10 mouse cellular contexts compared by ENCODE assay signal in the genomic region with DNA sequence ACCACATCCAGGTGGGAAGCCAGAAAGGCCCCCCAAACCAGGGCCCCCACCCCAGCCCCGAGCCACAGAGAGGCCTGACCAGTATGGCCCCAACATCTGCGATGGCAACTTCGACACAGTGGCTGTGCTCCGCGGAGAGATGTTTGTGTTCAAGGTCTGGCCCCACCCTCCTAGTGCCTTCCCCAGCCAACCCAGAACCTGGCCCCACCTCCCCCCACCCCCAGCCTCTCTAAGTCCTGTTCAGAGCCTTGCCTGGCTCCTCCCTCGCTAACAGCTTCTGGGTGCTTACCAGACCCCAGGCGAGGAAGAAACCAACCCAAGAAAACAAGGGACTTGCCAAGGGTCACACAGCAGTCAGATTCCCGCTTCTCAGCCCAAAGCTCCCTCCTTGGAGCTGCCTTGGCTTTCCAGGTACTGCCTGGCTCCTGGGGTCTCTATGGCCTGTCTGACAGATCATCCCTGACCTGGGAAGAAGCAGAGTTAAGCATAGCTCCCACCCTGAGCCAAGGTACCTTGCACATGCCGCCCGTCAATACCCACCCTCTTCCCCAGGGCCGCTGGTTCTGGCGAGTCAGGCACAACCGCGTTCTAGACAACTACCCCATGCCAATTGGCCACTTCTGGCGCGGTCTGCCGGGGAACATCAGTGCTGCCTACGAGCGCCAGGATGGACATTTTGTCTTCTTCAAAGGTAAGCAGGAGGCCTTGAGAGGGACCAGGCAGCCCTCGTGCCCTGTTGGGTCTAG. TPM values are rescaled to one million over a fixed set of nuclear protein-coding genes. Genes with fewer than 3 reads are reported as not detected.
DNase-seq lines count a peak whose midpoint lies in the region; ATAC-seq and TF ChIP-seq lines count a peak whose summit lies in the region.
"Had no signal": no experiment of that assay in that cellular context is flagged by ENCODE, and none has a peak within 500 bp of the region (broad histone marks: within the 10 kb centered on the region; RNA-seq: fewer than 3 reads in every experiment).

No protein-coding gene starts in this region.

- H3K9ac ChIP-seq in kidney, postnatal 0 days (ENCODE audit: low read depth, low read length) = peak overlapping the region; percentile 52; the same call in 1 of the 2 replicates
- peak overlapping the region; percentile 14; the same call in 1 of the 2 replicates for H3K9ac ChIP-seq in limb, embryonic 15.5 days
- no peak overlapping the region for H3K9ac ChIP-seq in midbrain, embryonic 16.5 days (ENCODE audit: low read depth, low read length)
- H3K9ac ChIP-seq: forebrain, embryonic 13.5 days had no signal

- no peaks in the 10 kb centered on the region for H3K9me3 ChIP-seq in kidney, postnatal 0 days (replicated peaks; ENCODE audit: low read length)
- H3K9me3 ChIP-seq in limb, embryonic 15.5 days = no peaks in the 10 kb centered on the region
- H3K9me3 ChIP-seq in midbrain, embryonic 16.5 days (replicated peaks; ENCODE audit: control insufficient read depth, low read length, poor library complexity, severe bottlenecking) = no peaks in the 10 kb centered on the region
- H3K9me3 ChIP-seq: forebrain, embryonic 13.5 days had no signal

- H3K4me3 ChIP-seq in kidney, postnatal 0 days (replicated peaks; ENCODE audit: low read depth, low read length) = 0 out of 2 replicates have a peak overlapping the region, but pooled peaks have one; percentile 18
- H3K4me3 ChIP-seq in limb, embryonic 15.5 days = peak overlapping the region; percentile 40
- H3K4me3 ChIP-seq in midbrain, embryonic 16.5 days (ENCODE audit: low read depth, low read length) = no peak overlapping the region
- H3K4me3 ChIP-seq: forebrain, embryonic 13.5 days had no signal

- intact Hi-C loops in gastrocnemius, postnatal 36 days (cut with DNase I) = no loop called here

- ATAC-seq in kidney, postnatal 0 days (replicated peaks; ENCODE audit: low FRiP score, low read depth) = peak; percentile 65
- ATAC-seq in limb, embryonic 15.5 days (ENCODE audit: insufficient number of reproducible peaks, low FRiP score, low TSS enrichment, low read depth) = peak; percentile 35; the same call in 1 of the 2 replicates
- ATAC-seq in midbrain, embryonic 16.5 days = no peak
- ATAC-seq: forebrain, embryonic 13.5 days had no signal

- H3K27ac ChIP-seq in kidney, postnatal 0 days = no peak overlapping the region
- peak overlapping the region; percentile 33; the same call in 1 of the 2 replicates for H3K27ac ChIP-seq in limb, embryonic 15.5 days
- H3K27ac ChIP-seq in midbrain, embryonic 16.5 days (ENCODE audit: low read length) = no peak overlapping the region
- H3K27ac ChIP-seq: forebrain, embryonic 13.5 days had no signal

- H3K27me3 ChIP-seq in kidney, postnatal 0 days (ENCODE audit: insufficient read depth, low read length) = no peaks in the 10 kb centered on the region
- no peaks in the 10 kb centered on the region for H3K27me3 ChIP-seq in limb, embryonic 15.5 days
- no peaks in the 10 kb centered on the region for H3K27me3 ChIP-seq in midbrain, embryonic 16.5 days (ENCODE audit: control insufficient read depth, insufficient read depth, low read depth, low read length)
- H3K27me3 ChIP-seq: forebrain, embryonic 13.5 days had no signal

- no peaks in the 10 kb centered on the region; the same call in 1 of the 2 replicates for H3K4me1 ChIP-seq in kidney, postnatal 0 days (replicated peaks; ENCODE audit: insufficient read depth, low read length)
- peaks cover 23% of the 10 kb centered on the region for H3K4me1 ChIP-seq in limb, embryonic 15.5 days
- H3K4me1 ChIP-seq in midbrain, embryonic 16.5 days (ENCODE audit: control insufficient read depth, insufficient read depth, low read length) = no peaks in the 10 kb centered on the region
- H3K4me1 ChIP-seq: forebrain, embryonic 13.5 days had no signal

- no peak for TF ChIP-seq CTCF in kidney, postnatal 0 days (IDR thresholded peaks at IDR 0.05; ENCODE audit: low read depth)

- WGBS in kidney, postnatal 0 days = 49% methylated on average over 20 of the region's 20 CpGs
- WGBS in limb, embryonic 15.5 days = 36% methylated on average over 20 of the region's 20 CpGs
- WGBS in midbrain, embryonic 16.5 days = 56% methylated on average over 20 of the region's 20 CpGs

- no peaks in the 10 kb centered on the region for H3K36me3 ChIP-seq in kidney, postnatal 0 days (ENCODE audit: insufficient read depth, low read length)
- no peaks in the 10 kb centered on the region; the same call in 1 of the 2 replicates for H3K36me3 ChIP-seq in limb, embryonic 15.5 days
- peaks cover 15% of the 10 kb centered on the region for H3K36me3 ChIP-seq in midbrain, embryonic 16.5 days (ENCODE audit: control insufficient read depth, insufficient read depth, low read length)

- peak overlapping the region; percentile 50 for H3K4me2 ChIP-seq in kidney, postnatal 0 days (ENCODE audit: low read length)
- H3K4me2 ChIP-seq in limb, embryonic 15.5 days = peak overlapping the region; percentile 64
- no peak overlapping the region for H3K4me2 ChIP-seq in midbrain, embryonic 16.5 days (ENCODE audit: low read length)
- H3K4me2 ChIP-seq: forebrain, embryonic 13.5 days had no signal

- peak; percentile 71 for DNase-seq in kidney, postnatal 0 days (ENCODE audit: low spot score)
- no peak for DNase-seq in kidney, postnatal 14 days
- DNase-seq in embryo, embryonic 10.5 days (ENCODE audit: low spot score) = peak; percentile 54
- DNase-seq in thymus, postnatal 0 days (ENCODE audit: low spot score) = peak; percentile 88
- DNase-seq in cerebellum, postnatal 14 days = no peak
- DNase-seq in gastrocnemius, postnatal 36 days = no peak

RNA-seq across cellular contexts. Expression of a gene that starts 17.7 kb away (rescaled TPM):
- 5.0 and 5.8 TPM in 2 replicates for polyA plus RNA-seq in kidney, postnatal 0 days (2015; fragmentation: Nextera tagmentation; extraction: Ambion mirVana)
- 7.8 and 8.1 TPM in 2 replicates for polyA plus RNA-seq in limb, embryonic 15.5 days (2015; fragmentation: Nextera tagmentation; extraction: Ambion mirVana)
- polyA plus RNA-seq in thymus, postnatal 0 days (2015; fragmentation: Nextera tagmentation; extraction: Ambion mirVana) = 4.0 and 4.5 TPM in 2 replicates
- polyA plus RNA-seq in midbrain, embryonic 16.5 days (2015; fragmentation: Nextera tagmentation; extraction: Ambion mirVana) = 14.1 and 14.4 TPM in 2 replicates
- total RNA-seq in gastrocnemius, postnatal 36 days (2021) = 10 to 100 TPM; 14.3 to 17.8 TPM

RNA-seq across cellular contexts. Expression of a gene that starts 37.7 kb away (rescaled TPM):
- 42.9 and 45.6 TPM in 2 replicates for polyA plus RNA-seq in kidney, postnatal 0 days (2015; fragmentation: Nextera tagmentation; extraction: Ambion mirVana)
- 41.0 and 44.5 TPM in 2 replicates for polyA plus RNA-seq in limb, embryonic 15.5 days (2015; fragmentation: Nextera tagmentation; extraction: Ambion mirVana)
- polyA plus RNA-seq in thymus, postnatal 0 days (2015; fragmentation: Nextera tagmentation; extraction: Ambion mirVana) = 34.1 and 35.8 TPM in 2 replicates
- polyA plus RNA-seq in midbrain, embryonic 16.5 days (2015; fragmentation: Nextera tagmentation; extraction: Ambion mirVana) = 35.5 and 38.2 TPM in 2 replicates
- 1 to 10 TPM; 4.4 to 5.7 TPM for total RNA-seq in gastrocnemius, postnatal 36 days (2021)

RNA-seq across cellular contexts. Expression of a gene that starts 38.0 kb away (rescaled TPM):
- polyA plus RNA-seq in kidney, postnatal 0 days (2015; fragmentation: Nextera tagmentation; extraction: Ambion mirVana) = 6.3 and 6.6 TPM in 2 replicates
- polyA plus RNA-seq in limb, embryonic 15.5 days (2015; fragmentation: Nextera tagmentation; extraction: Ambion mirVana) = 8.7 and 9.0 TPM in 2 replicates
- polyA plus RNA-seq in thymus, postnatal 0 days (2015; fragmentation: Nextera tagmentation; extraction: Ambion mirVana) = 6.6 and 6.7 TPM in 2 replicates
- 16.2 and 17.5 TPM in 2 replicates for polyA plus RNA-seq in midbrain, embryonic 16.5 days (2015; fragmentation: Nextera tagmentation; extraction: Ambion mirVana)
- 1 to 10 TPM; 3.1 to 3.3 TPM for total RNA-seq in gastrocnemius, postnatal 36 days (2021)

RNA-seq across cellular contexts. Expression of a gene that starts 59.4 kb away (rescaled TPM):
- 0.30 TPM in 1 of 2 replicates, not detected in the other for polyA plus RNA-seq in kidney, postnatal 0 days (2015; fragmentation: Nextera tagmentation; extraction: Ambion mirVana)
- 0.74 TPM in 1 of 2 replicates, not detected in the other for polyA plus RNA-seq in limb, embryonic 15.5 days (2015; fragmentation: Nextera tagmentation; extraction: Ambion mirVana)
- 2.7 and 2.8 TPM in 2 replicates for polyA plus RNA-seq in thymus, postnatal 0 days (2015; fragmentation: Nextera tagmentation; extraction: Ambion mirVana)
- polyA plus RNA-seq in midbrain, embryonic 16.5 days (2015; fragmentation: Nextera tagmentation; extraction: Ambion mirVana) = 2.7 and 2.8 TPM in 2 replicates
- not detected for total RNA-seq in gastrocnemius, postnatal 36 days (2021)
- total RNA-seq: liver, adult 2 months had no signal
- polyA plus RNA-seq: liver, adult 2 months had no signal

Comparison
In these comparisons a context has a peak if more than half of its experiments do, and no peak if none do; other contexts are left out.
1. DNase-seq: peak in kidney, postnatal 0 days (single experiment), embryo, embryonic 10.5 days (single experiment) and thymus, postnatal 0 days (single experiment); none in kidney, postnatal 14 days (single experiment), cerebellum, postnatal 14 days (0 of 2) and gastrocnemius, postnatal 36 days (0 of 2).